Mouse (Mus musculus) T-helper 2 cell (primary cell): ENCODE data around the gene Oxa1l.

Experiments used
- in situ Hi-C: fragments of 300-600 bp; cut with MboI, MseI; formaldehyde crosslinking; loops from one replicate; pipeline ENCODE4 v1.15.1; 2025; ENCODE audit warnings: high pct_unique_total_duplicates

Gene Oxa1l

DNA sequence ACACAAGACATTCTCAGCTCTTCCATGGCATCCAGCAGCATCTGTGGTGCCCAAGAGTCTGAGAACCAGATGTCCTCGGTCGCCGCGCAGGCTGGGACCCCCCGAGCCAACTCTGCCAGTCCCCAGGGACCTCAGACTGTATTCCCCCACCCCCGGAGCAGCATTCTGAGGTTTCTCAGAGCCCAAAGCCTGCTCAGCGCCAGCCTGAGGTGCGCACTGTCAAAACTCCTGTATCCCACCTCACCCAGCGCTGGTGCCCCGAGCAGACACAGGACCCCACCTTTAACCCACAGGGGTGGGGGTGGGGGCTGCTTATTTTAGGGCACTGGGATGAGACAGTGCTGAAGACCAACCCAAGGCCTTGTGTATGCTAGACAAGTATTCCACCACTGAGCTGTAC, 10.8 kb downstream of the Oxa1l start:
- in situ Hi-C loops = no loop called here

- in situ Hi-C loops = no loop called here
Observed at GRCm38 (mm10) chr14:54372923-54373322, 12.3 kb downstream of the Oxa1l start.

GRCm38 (mm10) chr14:54375916-54376315, 15.3 kb downstream of the Oxa1l start:
- in situ Hi-C loops = no loop called here

DNA sequence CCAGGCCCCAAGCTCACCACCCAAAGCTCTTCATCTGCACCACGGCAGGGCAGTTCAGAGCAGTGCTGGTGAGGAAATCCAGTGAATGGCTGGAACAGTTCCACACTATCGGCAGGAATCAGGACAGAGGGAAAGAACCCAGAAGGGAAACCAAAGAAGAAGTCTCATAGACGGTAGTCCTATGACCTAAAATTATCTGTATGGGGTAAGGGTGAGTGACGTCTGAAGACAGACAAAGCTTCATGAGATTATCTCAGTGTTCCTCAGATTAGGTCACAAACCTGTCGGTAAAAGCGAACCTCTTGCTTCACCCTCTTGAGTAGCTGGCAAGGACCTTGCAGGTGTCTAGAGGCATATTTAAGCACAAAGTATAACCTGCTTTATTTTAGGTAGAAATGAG, 16.5 kb downstream of the Oxa1l start:
- in situ Hi-C loops = no loop called here

- in situ Hi-C loops = no loop called here
Observed at GRCm38 (mm10) chr14:54379571-54379970, 18.9 kb downstream of the Oxa1l start.

DNA sequence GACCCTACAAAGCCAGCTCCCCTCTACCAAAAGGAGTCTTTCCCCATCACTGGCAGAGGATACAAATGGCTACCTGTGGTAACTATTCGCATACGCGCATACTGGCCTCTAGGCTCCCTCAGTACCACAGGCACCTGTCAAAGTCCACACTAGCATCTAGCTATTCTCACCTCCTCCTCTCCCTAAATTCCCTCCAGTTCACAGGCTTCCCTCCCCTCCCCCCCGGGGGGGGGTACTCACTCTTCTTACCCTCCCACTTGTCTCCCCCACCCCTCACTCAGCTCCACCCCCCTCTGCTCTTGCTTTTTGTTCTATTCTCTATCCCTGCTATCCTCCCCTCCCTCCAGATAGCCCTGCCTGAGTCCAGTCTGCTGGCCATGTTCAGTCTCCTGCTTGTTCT, 20.0 kb downstream of the Oxa1l start:
- in situ Hi-C loops = loop anchor here (10.0 kb wide), 1 partner anchor 364 kb away; no protein-coding TSS in a partner anchor

DNA sequence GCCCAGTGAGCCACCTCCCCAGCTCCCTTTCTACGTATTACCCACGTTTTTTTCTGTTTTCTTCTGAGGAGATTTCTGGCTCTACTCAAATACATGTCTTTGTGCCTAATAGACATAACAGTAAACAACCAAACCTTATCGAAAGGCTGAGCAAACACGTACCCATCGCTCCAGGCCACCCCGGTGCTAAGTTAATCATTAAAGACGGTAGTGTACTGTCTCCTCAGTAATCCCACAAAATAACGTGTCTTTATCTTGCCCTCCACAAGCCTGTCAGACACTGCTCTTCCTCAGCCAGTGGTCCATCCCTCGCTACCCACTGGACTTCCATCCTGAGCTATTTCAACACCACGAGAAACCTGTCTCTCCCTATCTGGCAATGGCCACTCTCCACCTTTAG, 21.2 kb downstream of the Oxa1l start:
- in situ Hi-C loops = loop anchor here (10.0 kb wide), 1 partner anchor 363 kb away; no protein-coding TSS in a partner anchor

DNA sequence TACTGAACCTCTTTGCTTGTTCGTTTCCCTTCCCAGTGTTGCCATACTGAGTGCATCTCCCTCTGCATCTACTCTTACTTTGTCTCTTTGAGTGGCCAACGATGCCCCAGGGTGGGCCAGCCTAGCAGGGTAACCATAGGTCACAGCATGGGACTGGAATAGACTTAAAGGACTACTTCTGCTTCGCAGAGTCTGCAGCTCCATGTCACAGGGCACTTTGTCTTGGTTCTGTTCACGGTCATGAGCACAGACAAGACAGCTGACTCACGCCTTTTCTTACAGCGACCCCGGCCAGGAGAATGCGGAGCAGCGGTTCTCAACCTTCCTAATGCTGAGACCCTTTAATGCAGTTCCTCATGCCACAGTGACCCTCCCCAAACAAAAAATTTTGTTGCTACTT, 22.0 kb downstream of the Oxa1l start:
- in situ Hi-C loops = loop anchor here (10.0 kb wide), 1 partner anchor 362 kb away; no protein-coding TSS in a partner anchor

DNA sequence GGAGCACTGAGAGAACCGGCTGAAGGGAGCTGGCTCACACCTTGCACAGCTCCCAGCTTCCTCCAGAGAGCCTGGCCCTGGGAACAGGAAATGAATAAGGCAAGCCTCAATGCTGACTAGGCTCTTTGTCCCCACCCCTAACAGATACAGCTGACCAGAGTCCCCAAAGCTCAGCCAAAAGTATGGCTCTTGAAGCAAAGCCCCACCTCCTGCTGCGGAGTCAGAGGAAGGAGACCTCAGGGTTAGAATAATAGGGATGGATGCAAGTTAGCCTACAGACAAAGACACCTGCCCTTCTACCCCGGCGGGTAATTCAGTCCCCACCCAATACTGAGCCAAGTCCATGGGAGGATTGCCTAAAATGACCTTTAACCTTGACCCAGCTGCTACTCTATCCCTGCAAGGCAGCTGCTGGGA, 22.7 kb downstream of the Oxa1l start:
- in situ Hi-C loops = loop anchor here (10.0 kb wide), 1 partner anchor 361 kb away; no protein-coding TSS in a partner anchor

DNA sequence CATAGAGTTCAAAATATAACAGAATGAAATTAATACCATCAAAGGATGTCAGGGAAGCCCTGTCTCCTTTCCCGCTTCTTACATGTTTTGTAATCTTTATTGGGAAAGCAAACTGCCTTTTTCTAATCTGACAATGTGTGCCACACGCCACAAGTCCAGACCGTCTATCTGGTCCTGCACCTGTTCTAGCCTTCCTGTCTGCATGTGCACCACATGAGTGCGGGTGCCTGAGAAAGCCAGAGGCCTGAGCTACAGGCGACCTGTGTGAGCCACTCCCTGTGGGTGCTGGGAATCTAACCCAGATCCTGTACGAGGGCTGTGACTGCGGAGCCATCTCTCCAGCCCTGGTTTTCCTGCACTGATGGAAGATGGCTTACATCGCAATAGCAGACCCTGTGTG, 23.8 kb downstream of the Oxa1l start:
- in situ Hi-C loops = loop anchor here (10.0 kb wide), 1 partner anchor 360 kb away; no protein-coding TSS in a partner anchor

GRCm38 (mm10) chr14:54385968-54386618, 25.5 kb downstream of the Oxa1l start:
- in situ Hi-C loops = loop anchor here (10.0 kb wide), 1 partner anchor 359 kb away; no protein-coding TSS in a partner anchor

- in situ Hi-C loops = loop anchor here (10.0 kb wide), 1 partner anchor 357 kb away; no protein-coding TSS in a partner anchor
Observed at GRCm38 (mm10) chr14:54387546-54387945, 26.9 kb downstream of the Oxa1l start.

DNA sequence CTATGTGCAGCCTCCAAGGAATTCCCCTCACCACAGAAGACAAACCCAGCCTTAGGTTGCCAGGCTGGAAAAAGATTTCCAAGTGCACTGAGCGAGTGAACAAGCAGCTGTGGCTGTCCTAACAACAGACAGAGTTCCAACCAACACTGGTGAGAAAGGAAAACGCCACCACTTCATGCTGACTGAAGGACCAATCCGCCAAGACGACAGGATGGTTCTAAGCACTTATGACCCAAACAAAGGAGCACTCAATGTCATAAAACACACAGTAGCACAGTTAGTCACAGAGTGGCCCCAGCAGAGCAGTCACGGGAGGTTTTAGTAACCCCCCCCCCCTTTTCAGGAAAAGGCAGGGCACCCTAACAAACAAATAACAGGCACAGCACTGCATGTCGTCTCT, 30.2 kb downstream of the Oxa1l start:
- in situ Hi-C loops = no loop called here

DNA sequence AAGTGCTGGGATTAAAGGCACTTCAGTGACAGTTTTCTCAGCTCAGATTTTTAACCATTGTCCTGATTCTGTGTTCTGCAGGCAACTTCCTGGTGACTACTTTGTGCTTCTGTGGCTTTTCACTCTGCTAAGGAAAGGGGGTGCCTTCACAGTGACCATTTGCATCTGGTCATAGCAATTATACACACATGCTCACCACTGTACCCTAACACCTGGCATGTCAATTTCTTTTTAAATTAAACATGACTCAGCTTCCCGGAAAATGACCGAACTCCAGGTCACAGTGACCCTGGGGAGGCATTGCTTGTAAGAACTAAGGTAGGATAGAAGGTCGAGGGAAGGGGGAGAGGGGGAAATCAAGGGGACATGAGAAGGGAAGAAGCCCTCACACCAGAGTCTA, 33.2 kb downstream of the Oxa1l start:
- in situ Hi-C loops = no loop called here

GRCm38 (mm10) chr14:54394309-54394708, 33.7 kb downstream of the Oxa1l start:
- in situ Hi-C loops = no loop called here

- in situ Hi-C loops = no loop called here
Observed at GRCm38 (mm10) chr14:54396685-54397084, 36.1 kb downstream of the Oxa1l start.

DNA sequence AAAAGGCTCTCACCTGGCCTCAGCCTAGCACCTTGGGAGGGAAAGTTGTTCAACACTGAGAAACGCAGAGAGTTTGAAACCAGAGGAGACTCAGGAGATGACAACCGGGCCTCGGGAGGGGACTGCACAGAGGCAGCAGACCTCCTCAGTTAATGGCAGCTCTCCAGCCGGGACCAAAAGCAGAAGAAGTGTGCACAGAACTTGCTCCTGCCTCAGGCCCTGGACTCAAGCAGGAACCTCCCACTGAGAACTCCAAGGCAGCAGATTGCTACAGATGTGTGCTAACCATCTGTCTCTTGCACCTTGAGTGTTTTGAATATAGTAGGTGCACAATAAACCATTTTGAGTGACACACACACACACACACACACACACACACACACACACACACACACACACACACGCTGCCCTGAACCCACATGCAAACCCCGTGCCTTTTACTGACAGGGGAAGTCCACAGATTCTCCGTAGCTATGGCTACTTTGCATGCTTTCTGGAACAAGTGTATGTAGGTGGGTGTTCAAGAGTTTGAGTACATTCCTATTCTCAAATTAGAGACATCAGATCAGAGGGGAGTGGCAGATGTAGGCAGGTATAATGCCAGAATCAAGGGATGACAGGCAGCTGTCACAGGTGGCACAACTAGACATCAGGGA, 37.4 kb downstream of the Oxa1l start:
- in situ Hi-C loops = no loop called here

GRCm38 (mm10) chr14:54398528-54398916, 37.9 kb downstream of the Oxa1l start:
- in situ Hi-C loops = no loop called here

DNA sequence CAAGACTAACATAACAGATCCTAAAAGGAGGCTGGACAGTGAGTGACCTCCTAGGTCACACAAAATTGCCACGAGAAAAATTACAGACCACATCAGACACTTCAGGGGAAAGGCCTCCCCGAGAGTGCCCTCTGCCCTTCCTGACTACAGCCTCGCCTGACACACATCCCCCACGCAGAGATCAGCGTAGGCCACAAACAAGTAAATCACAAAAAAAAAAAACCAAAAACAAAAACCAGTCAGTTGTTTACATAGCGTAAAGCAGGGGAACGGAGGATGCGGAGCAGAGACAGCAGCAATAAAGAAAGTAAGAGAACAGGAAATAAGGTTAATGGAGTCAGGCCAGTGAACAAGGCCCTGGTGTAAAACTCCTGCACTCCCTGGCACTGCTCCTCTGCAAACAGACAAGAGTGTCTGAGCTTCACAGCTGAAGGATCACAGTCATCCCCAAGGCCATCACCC, 38.3 kb downstream of the Oxa1l start:
- in situ Hi-C loops = no loop called here

GRCm38 (mm10) chr14:54401723-54402122, 41.1 kb downstream of the Oxa1l start:
- in situ Hi-C loops = no loop called here

DNA sequence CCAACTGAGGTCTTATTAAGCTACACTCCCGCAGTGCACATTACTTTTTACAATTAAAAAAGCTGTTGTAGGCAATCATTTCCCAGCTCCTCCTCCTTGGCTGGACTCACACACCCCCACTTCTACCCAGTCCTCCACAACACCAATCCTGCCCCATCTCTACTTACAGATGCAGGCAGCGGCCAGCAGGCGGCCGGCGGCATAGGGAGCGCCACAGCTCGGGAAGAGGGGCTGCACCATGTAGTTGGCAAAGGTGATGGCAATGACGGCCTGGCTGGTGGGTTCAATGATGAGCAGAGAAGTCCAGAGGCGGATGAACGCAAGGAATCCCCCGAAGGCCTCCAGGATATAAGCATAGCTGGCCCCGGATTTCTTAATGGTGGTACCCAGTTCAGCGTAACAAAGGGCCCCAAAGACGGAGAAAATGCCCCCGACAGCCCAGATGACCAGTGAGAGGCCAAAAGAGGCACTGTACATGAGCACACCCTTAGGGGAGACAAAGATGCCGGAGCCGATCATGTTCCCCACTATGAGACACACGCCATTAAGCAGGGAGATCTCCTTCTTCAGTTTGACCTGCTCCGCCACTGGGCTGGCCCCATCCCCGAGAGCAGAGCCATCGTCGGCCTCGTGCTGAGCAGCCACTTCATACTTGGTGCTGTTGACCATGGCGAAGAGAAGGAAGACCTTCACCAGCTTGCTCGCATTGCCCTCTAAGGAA, 47.9 kb downstream of the Oxa1l start:
- in situ Hi-C loops = no loop called here

GRCm38 (mm10) chr14:54409057-54409645, 48.5 kb downstream of the Oxa1l start:
- in situ Hi-C loops = no loop called here
